Mouse (Mus musculus) layer of hippocampus, postnatal 14 days (tissue): ENCODE data around the gene Efnb2. TPM values are rescaled to one million over a fixed set of nuclear protein-coding genes. Genes with fewer than 3 reads are reported as not detected.

Source experiments
- DNase-seq, 2 experiments: peaks; one replicate each; pipeline ENCODE4 v3.0.0; 2021 to 2022; ENCODE audit warnings: low spot score in 2 of 2, mixed read lengths in 1 of 2
- microRNA-seq, 2 experiments: library from miRNA; unstranded; fragments of <30 nt; microRNA quantifications; one replicate each; pipeline ENCODE4 v1.2.0; 2021
- total RNA-seq, 2 experiments: library from RNA; stranded (reverse); gene quantifications; 2 replicates each; pipeline ENCODE4 v1.2.3; 2021

Efnb2 gene
- total RNA-seq, 2 experiments from 2014 or later, result 31.6 to 35.0 TPM

DNA sequence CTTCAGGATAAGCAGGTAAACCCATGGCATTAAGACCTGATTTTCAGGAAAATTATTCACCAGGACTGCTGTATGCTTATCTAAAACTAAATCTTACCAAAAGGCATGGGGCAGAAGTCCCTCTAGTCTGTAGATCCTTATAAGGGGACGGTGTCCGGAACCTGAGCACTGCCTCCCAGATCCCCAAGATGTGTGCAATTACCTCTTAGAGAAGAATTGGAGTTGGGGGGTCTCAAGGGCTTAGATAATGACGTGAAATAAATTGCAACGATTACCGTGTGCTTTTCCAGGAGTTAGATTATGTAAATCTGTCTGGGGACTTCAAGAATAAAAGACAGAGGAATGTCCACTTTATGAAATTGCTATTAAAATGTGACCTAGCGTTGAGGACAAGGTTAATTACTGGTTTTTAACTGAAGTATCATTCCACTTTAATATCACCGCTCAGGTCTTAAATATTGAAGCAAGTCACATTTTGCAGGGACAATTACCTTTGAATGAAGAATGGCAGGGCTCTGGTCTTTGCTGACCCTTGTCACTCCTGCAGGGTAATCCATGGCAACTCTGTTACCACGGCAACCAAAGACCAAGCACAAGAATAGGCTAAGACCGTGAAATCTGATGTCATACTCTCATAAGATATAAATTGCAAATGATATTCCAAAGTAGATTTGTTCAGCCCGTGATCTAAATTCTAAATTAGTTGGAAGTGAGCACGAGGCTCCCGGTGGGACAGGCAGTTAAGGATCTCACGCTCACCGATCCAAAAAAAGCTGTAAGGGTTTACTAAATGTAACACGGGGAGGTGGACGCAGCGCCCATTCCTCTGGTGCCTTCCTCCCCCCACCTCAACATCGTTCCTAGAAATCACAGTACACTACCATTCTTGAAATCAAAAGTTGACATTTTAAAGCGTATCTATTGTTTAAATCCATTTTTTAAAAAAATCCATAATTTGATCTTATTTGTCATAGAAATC lies 86.2 kb downstream of the Efnb2 start:
- no peak for DNase-seq

GRCm38 (mm10) chr8:8572272-8572671 lies 88.8 kb downstream of the Efnb2 start:
- no peak for DNase-seq

DNA sequence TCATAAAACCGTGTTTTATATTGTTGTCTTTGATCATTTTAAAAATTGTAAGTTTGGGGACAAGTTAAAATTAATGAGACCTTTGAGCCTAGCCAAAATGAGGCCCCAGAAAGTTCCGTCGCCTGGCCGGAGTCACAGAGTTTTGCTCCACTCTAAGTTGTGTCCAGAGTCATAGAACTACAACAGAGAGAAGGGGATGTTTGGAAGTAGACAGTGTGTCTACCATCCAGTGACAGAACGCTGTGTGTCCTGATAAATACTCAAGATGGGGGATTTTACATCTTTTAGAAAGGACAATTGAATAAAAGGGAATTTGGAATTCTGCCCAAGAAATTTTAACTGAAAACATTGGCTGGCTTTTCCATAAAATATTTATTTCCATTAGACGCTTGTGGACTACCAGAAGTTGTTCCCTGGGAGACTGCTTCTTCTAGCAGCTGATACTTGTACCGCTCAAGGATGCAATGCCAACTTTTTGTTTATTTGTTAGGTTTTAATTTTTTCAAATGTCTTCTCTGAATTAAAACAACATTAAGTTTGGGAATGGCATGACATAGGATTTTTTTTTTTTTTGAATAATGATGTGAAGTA lies 89.3 kb downstream of the Efnb2 start:
- no peak for DNase-seq

GRCm38 (mm10) chr8:8569280-8569679 lies 91.8 kb downstream of the Efnb2 start:
- no peak for DNase-seq

DNA sequence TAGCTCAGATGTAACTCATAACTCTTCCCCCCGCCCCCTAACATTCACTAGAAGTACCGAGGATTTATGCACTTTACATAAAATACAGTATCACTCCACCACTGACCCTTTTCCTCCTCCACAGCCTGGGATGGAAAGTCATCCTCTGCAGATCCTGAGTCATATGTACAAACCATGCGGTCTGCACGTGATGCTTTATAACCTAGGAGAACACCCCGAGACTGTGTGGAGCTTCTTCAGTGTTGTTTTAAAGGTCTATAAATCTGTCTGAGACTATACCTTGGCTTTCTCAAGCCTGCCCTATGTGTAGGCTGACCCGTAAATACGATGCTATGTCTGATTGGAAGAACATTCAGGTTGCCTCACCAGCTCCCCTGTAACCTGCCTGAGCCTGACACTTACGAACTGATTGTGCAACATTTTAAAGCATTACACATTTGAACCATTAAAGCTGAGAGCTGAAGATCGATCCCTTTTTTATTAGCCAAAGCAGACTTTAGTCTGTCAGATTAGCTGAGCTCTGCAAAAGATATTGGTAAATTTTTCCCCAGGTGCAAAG lies 92.7 kb downstream of the Efnb2 start:
- no peak for DNase-seq

Small RNA genes lying within 50 kb of the gene (microRNA-seq; reads per million reads assigned to microRNA genes)
- gene Mir7654, result 3.4 to 6.6 reads per million in 2 experiments

Other genes with a start within 250 kb of the Efnb2 start
- gene Arglu1, start 29.3 kb upstream of the Efnb2 start, total RNA-seq, result 100 to 1,000 TPM in 1 of 2 experiments, 10 to 100 TPM in 1; 96.8 to 108 TPM